Mouse (Mus musculus) embryonic facial prominence, embryonic 10.5 days (tissue): Measurements from ENCODE around the gene Rpl29. TPM values are rescaled to one million over a fixed set of nuclear protein-coding genes. Genes with fewer than 3 reads are reported as not detected.
A peak's percentile ranks its signal among the peaks of the same experiment; 100 is the strongest.

ENCODE experiments used
- DNase-seq: peaks from one replicate; pipeline ENCODE4 v3.0.0-alpha.2; 2017; ENCODE audit warnings: low spot score
- H3K27ac ChIP-seq: fragments of 300-500 bp; sonication (generic); replicated peaks from 2 replicates; pipeline ENCODE4 v1.5.1; 2016; ENCODE audit warnings: mild to moderate bottlenecking
- H3K27me3 ChIP-seq: fragments of 300-500 bp; sonication (generic); replicated peaks from 2 replicates; pipeline ENCODE4 v1.6.1; 2016; ENCODE audit warnings: low read depth, mild to moderate bottlenecking; ENCODE audit not compliant: poor library complexity, severe bottlenecking
- H3K36me3 ChIP-seq: fragments of 300-500 bp; sonication (generic); replicated peaks from 2 replicates; pipeline ENCODE4 v1.6.1; 2016; ENCODE audit warnings: mild to moderate bottlenecking, moderate library complexity
- H3K4me1 ChIP-seq: fragments of 300-500 bp; sonication (generic); 2 replicates; pipeline ENCODE4 v1.6.1; 2016
- H3K4me3 ChIP-seq: fragments of 300-500 bp; sonication (generic); 2 replicates; pipeline ENCODE4 v1.5.1; 2016; ENCODE audit warnings: mild to moderate bottlenecking, moderate library complexity
- H3K9me3 ChIP-seq: fragments of 300-500 bp; sonication (generic); 2 replicates; pipeline ENCODE4 v1.6.1; 2016; ENCODE audit warnings: mild to moderate bottlenecking
- WGBS: fragments of 180-500 bp; shearing (Covaris S2); methylation state at CpG from one replicate; pipeline ENCODE4 v1.1.7; 2016; 5-methylcytosine and 5-hydroxymethylcytosine counted together
- polyA plus RNA-seq: library from polyadenylated mRNA; unstranded; fragments of >200 nt; fragmentation: Nextera tagmentation; extraction: Ambion mirVana; gene quantifications from 2 replicates; pipeline ENCODE4 v1.2.1, GENCODE M21; 2016

The Rpl29 gene
- polyA plus RNA-seq: 1,047 and 1,078 TPM in 2 replicates

DNA sequence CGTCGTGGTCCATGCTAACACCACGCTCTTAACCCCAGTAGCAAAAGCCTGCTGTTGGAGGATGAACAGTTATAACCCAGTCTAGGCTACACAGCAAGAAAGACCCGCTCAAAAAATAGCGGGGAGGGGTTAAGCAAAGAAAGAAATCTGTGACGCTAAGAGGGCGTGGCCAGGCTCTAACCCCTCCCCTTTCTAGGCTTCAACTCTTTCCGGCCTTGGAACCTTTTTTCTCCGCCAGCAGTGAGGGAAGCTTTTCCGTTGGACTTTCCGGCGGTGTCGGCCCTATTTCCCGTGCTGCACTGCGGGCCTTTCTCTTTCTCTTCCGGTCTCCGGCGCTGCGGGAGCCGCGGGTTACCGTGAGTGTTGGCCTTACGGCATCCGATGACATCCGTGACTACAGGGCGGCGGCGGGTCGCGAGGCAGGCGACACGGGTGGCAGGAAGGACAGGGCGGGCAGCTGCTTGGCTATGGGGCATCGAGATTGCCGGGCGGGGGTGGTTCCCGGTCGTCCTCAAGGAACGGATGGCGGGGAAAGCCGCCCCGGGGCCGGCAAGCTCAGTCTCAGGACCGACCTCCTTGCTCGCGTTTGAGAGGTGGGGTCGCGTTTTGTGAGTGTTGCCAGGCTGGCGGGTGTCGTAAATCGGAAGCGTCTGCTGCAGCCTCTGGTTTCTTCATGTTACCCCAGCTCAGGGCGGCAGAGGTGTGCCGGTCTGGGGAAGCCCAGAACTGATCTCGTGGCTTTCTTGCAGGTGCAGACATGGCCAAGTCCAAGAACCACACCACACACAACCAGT is at the start of gene Rpl29:
Gene Rpl29, plus strand, starts transcription at position 234 of the 794 bp plus-strand sequence.
- peaks cover 42% of the 10 kb centered on the region for H3K36me3 ChIP-seq
- peak within 1 kb of the TSS; percentile 98 for H3K27ac ChIP-seq
- H3K4me1 ChIP-seq: peaks cover 22% of the 10 kb centered on the region
- H3K9me3 ChIP-seq: no peaks in the 10 kb centered on the region
- peak; percentile 94 for DNase-seq
- H3K27me3 ChIP-seq: no peaks in the 10 kb centered on the region
- peak within 1 kb of the TSS; percentile 91 for H3K4me3 ChIP-seq
- under 1% methylated on average over 55 of the region's 55 CpGs for WGBS

DNA sequence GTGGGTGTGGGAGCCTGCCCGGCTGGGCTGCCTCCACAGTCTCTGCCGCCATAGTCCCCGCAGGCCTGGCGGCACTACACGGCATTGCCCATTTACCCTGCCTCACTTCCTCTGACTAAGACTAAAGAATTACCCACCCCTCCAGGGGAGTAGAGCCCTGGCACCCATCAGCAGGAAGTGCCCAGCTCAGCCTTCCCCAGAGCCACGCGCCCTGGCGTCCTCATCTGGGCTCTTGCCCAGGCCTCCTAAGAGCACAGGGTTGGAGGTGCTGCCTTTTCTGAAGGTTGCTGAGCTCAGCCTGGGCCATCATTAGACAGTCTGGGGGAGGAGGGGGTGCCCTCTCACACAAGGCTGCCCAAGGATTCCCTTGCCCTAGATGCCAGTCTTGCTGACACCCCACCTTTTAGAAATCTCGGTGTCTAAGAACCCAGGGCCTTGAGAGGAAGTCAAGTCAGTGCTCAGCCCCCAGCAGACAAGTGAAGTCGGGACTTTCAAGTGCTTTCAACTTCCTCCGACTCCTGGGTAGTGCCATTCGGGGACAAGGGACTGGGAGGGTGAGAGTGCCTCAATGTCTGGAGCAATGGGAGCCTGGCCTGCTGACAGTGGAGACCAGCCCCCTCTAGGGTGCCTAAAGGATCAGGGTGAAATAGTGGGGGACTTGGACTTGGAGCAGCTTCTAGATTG is 42.9 kb upstream of the Rpl29 start:
- Histone ChIP-seq H3K36me3 (no peaks in the 10 kb centered on the region), H3K27ac (peak overlapping the region; percentile 44; the same call in 1 of the 2 replicates), H3K4me3 (no peak overlapping the region), H3K9me3 (no peaks in the 10 kb centered on the region), H3K27me3 (no peaks in the 10 kb centered on the region), H3K4me1 (peaks cover 33% of the 10 kb centered on the region)
- DNase-seq: no peak
- 91% methylated on average over 12 of the region's 12 CpGs for whole genome bisulfite sequencing

DNA sequence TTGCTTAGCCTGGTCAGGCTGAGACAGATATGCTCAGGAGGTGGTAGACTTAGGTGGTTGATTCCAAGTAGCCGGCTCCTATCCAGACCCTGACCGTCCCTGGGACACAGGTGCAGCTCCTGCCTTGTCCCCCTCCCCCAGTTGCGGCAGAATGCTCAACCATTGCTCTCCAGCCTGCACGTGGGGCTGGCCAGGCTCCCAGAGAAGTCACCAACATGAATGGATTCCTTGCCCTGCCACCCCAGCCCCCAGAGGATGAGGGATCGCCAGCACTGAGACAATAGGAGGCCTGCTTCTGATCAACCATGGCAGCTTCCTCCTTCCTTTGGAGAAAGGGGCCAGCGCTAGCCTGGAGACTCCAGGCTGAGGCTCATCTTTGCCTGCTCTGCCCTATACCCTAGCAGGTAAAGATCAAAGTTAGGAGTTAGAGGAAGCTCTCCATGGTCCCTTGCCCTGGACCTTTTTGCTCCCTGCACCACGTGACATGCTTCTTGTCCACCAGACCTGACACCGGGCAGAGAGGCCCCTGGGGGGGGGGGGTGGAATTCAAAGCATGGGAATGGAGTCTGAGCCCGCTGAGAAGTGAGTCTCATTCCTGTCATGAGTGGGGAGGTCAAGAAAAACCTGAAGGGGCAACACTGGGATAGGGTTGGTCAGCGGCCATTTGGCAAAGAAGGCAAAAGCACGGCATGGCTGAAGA is 36.3 kb upstream of the Rpl29 start:
- peak overlapping the region; percentile 37; the same call in 1 of the 2 replicates for H3K27ac ChIP-seq
- no peak for DNase-seq
- H3K27me3 ChIP-seq: no peaks in the 10 kb centered on the region
- no peak overlapping the region for H3K4me3 ChIP-seq
- H3K4me1 ChIP-seq: peaks cover 37% of the 10 kb centered on the region
- 77% methylated on average over 11 of the region's 11 CpGs for WGBS
- no peaks in the 10 kb centered on the region for H3K36me3 ChIP-seq
- H3K9me3 ChIP-seq: no peaks in the 10 kb centered on the region

DNA sequence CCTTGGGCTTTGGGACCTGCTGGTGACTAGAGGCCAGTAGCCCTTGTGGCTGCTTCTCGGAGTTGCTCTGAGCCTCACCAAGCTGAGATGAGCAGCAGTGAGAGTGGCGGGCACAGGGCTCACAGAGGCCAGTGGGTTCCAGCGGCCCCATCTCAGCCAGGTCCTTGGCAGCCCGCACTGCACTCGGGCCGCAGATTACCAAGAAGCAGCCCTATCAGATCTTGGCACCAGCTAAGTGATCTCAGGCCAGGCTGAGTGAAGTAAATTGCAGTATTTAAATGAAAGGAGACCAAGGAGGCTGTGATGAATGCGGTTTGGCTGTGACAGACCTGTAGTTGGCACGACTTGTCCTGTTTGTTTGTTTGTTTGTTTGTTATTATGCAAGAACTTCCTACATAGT is 35.7 kb upstream of the Rpl29 start:
- no peaks in the 10 kb centered on the region for H3K9me3 ChIP-seq
- H3K27ac ChIP-seq: peak overlapping the region; percentile 37; the same call in 1 of the 2 replicates
- DNase-seq: no peak
- peaks cover 39% of the 10 kb centered on the region for H3K4me1 ChIP-seq
- H3K36me3 ChIP-seq: no peaks in the 10 kb centered on the region
- WGBS: 90% methylated on average over 8 of the region's 8 CpGs
- H3K27me3 ChIP-seq: no peaks in the 10 kb centered on the region
- no peak overlapping the region for H3K4me3 ChIP-seq

DNA sequence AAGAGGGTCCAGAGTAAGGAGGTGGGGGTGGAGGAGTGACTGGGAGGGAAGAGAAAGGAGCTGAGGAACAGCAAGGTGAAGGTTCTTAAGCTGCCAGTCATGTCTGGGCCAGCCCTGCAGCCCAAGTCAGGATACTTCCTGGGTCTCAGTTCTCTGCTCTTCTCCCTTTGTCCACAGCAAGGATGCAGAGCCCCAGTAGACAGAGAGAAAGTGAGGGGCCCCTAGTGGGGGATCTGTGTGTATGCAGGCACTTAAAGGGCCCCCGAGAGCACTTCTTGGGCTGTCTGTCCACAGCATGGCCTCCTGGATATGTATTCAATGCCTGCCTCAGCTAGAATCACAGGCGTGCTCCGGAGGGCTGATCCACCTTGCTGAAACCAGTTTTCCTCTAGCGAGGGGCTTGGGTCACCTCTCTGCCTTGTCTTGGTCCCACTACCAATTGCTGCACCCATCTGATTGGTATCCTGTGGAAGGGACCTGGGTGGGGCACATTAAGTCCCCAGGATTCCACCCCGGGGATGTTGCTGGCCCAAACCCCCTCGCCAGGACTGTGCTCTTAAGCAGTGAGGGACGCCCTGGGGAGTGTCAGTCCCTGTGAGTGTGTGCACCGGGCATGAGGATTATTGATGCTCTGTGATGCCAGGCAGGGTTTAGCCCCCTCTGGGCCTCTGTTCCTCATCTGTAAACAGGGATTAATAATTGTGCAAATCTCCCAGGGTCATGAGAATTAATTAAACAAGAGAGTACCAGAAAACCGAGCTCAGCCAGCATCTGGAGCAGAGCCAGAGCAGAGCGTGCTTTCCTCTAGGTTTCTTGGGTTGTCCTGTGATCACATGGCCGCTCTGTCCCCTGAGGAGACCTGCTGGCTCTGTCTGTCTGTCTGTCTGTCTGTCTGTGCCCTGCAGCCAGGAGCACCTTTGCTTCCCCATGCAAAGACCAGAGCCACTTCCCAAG is 34.3 kb upstream of the Rpl29 start:
- 60% methylated on average over 11 of the region's 11 CpGs for WGBS
- Histone ChIP-seq H3K27me3 (no peaks in the 10 kb centered on the region), H3K27ac (peak overlapping the region; percentile 77), H3K4me1 (peaks cover 51% of the 10 kb centered on the region), H3K9me3 (no peaks in the 10 kb centered on the region), H3K36me3 (no peaks in the 10 kb centered on the region), H3K4me3 (no peak overlapping the region)
- DNase-seq: peak; percentile 61

DNA sequence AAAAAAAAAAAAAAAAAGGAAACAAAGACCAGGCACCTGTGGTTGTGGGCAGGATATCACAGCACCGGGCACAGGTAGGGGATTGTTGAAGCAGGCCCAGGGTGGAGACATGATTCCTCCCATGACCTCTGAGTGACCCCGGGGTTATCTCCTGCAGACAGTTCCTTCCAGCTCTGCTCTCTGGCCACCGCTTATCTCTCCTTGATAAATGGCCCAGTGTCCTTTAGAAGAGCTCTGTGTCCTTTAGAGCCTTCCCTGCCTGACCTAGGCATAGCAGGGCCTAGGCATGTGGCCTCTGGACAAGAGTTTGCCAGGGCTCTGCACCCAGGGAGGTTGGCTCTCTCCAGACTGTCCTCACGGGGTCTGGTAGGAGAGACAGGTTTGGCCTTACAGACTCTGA is 31.5 kb upstream of the Rpl29 start:
- Histone ChIP-seq H3K4me1 (peaks cover 67% of the 10 kb centered on the region), H3K27me3 (no peaks in the 10 kb centered on the region), H3K36me3 (no peaks in the 10 kb centered on the region), H3K9me3 (no peaks in the 10 kb centered on the region), H3K4me3 (no peak overlapping the region), H3K27ac (peak overlapping the region; percentile 59; the same call in 1 of the 2 replicates)
- 84% methylated on average over 4 of the region's 4 CpGs for WGBS
- no peak for DNase-seq

DNA sequence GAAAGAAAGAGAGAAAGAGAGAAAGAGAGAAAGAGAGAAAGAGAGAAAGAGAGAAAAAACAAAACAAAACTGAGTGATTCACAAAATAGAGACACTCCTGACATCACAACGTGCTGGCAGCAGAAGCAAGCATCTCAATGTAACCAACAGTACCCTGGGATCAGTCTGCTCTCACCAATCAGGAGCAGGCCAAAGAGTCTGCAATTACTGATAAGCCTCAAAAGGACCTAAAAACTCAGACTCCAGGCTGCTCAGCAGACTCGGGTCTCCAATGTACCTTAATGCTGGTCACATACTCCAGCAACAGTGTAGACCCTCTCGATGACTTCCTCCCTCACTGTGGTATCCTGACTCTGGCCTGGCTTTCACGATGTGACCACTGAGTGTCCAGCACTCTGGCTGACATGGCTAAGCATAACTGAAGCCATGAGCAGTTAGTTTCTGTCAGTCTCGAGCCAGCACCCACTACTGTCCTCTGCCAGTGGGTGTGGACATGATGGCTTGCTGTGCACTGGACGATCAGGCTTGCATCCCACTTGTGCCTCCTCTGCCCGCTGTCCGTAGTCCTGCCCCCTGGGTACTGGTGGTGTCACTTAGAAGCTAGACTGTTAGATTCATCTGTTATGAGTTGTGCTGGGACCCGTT is 30.5 kb upstream of the Rpl29 start:
- peak overlapping the region; percentile 61 for H3K27ac ChIP-seq
- no peak overlapping the region for H3K4me3 ChIP-seq
- no peaks in the 10 kb centered on the region for H3K27me3 ChIP-seq
- H3K4me1 ChIP-seq: peaks cover 67% of the 10 kb centered on the region
- H3K36me3 ChIP-seq: no peaks in the 10 kb centered on the region
- DNase-seq: no peak
- WGBS: 81% methylated on average over 9 of the region's 9 CpGs
- no peaks in the 10 kb centered on the region for H3K9me3 ChIP-seq

DNA sequence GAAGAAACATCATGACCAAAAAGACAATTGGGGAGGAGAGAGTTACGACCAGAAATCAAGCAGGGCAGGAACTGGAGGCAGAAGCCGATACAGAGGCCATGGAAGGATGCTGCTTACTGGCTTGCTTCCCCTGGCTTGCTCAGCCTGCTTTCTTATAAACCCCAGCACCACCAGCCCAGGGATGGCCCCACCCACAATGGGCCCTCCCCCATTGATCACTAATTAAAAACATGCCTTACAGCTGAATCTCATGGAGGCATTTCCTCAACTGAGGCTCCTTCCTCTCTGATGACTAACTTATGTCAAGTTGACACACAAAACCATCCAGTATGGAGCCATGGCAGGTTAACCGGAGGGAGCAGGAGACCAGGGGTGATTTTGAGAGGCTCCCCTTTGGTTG is 29.4 kb upstream of the Rpl29 start:
- no peaks in the 10 kb centered on the region for H3K36me3 ChIP-seq
- no peak overlapping the region for H3K4me3 ChIP-seq
- peak overlapping the region; percentile 58; the same call in 1 of the 2 replicates for H3K27ac ChIP-seq
- H3K9me3 ChIP-seq: no peaks in the 10 kb centered on the region
- H3K27me3 ChIP-seq: no peaks in the 10 kb centered on the region
- 73% methylated on average over 3 of the region's 3 CpGs for WGBS
- peak; percentile 63 for DNase-seq
- H3K4me1 ChIP-seq: peaks cover 59% of the 10 kb centered on the region

DNA sequence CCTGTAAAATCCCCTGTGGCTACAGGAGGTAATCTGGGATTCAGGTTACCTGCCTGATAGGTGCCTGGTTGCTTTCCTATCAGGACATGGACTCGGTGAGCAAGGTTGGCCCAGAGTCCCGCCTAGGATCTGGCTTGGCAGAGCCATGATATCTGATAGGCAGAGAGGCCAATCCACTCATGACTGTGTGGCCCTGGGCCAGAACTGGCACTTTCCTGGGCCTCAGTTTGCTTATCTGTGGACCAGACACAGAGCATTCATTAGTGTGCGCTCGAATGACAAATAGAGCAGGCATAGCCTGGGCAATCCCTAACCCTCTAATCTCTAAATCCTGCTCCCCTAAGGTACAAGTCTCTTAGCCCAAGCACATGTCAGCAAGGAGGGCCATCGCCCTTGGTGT is 27.1 kb upstream of the Rpl29 start:
- peaks cover 75% of the 10 kb centered on the region for H3K4me1 ChIP-seq
- no peaks in the 10 kb centered on the region for H3K36me3 ChIP-seq
- no peaks in the 10 kb centered on the region for H3K27me3 ChIP-seq
- H3K9me3 ChIP-seq: no peaks in the 10 kb centered on the region
- no peak overlapping the region for H3K4me3 ChIP-seq
- no peak overlapping the region for H3K27ac ChIP-seq
- DNase-seq: no peak
- WGBS: 80% methylated on average over 5 of the region's 5 CpGs

DNA sequence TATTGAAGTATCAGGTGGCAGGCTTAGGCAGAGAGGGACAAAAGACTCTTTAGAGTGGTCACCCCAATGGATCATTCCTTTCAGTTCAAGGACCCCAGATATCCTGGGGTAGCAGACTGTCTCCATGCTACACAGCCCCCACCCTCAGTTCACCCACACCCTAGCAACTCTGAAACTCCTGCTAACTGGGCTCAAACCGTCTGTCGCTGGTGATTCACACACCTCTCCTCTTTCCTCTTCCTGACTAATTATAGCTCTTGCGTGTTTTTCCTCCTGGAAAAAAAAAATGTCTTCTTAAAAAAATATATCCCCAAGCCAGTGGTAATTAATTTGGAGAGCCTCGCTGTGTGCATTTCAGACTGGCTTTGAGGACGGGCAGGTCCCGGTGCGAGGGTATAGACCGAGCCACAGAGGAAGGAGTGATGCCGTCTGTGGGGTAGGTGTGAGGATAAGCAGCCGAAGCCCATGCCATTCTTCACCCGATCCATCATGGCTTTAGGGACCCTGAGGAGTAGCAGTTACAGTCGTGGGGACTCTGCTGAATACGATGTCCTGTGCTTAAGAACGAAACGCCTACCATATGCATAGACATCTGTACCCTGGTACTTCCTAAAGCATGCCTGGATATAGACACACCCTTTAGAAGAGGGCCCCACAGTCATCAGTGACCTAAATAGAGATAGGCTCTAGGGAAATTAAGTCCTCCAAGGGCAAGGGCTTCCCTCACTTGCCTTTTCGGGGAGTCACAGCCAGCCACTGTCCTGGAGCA is 26.5 kb upstream of the Rpl29 start:
- 82% methylated on average over 16 of the region's 16 CpGs for WGBS
- H3K36me3 ChIP-seq: no peaks in the 10 kb centered on the region
- H3K4me1 ChIP-seq: peaks cover 79% of the 10 kb centered on the region
- H3K9me3 ChIP-seq: no peaks in the 10 kb centered on the region
- DNase-seq: no peak
- 0 out of 2 replicates have a peak overlapping the region, but pooled peaks have one; percentile 3 for H3K27ac ChIP-seq
- H3K27me3 ChIP-seq: no peaks in the 10 kb centered on the region
- H3K4me3 ChIP-seq: no peak overlapping the region

DNA sequence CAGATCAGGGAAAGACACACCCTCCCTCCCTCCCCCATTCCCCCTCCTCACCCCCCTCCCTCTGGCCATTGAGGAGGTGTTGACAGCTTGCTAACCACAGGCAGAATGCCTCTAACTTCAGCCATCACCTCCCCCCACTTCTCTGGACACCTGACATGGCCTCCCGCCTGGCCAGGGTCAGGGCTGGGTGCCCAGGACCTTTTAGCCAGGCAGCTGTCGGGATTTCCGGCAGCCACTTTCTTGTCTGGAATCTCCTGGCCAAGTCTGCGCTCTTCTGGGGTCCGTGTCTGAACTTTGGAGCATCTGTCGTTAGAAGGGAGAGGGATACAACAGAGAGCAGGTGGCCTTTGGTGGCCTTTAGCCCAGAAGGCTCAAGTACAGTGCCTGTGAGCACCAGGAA is 24.0 kb upstream of the Rpl29 start:
- Histone ChIP-seq H3K36me3 (no peaks in the 10 kb centered on the region), H3K4me3 (0 out of 2 replicates have a peak overlapping the region, but pooled peaks have one; percentile 8), H3K27me3 (no peaks in the 10 kb centered on the region), H3K4me1 (peaks cover 68% of the 10 kb centered on the region), H3K27ac (peak overlapping the region; percentile 62; the same call in 1 of the 2 replicates), H3K9me3 (peaks cover 4% of the 10 kb centered on the region; the same call in 1 of the 2 replicates)
- WGBS: 33% methylated on average over 6 of the region's 6 CpGs
- DNase-seq: peak; percentile 57
